Mouse (Mus musculus): ENCODE data around the gene H2-Oa. TPM values are rescaled to one million over a fixed set of nuclear protein-coding genes. Genes with fewer than 3 reads are reported as not detected.

H2-Oa gene
- 0.25 and 0.29 TPM in 2 replicates for polyA plus RNA-seq (2015; fragmentation: Nextera tagmentation; extraction: Ambion mirVana)

GRCm38 (mm10) chr17:34092197-34092875 is at the start of gene H2-Oa:
Gene H2-Oa (plus strand): TSS chr17:34092340.
- 45% methylated on average over 11 of the region's 11 CpGs for WGBS
- H3K4me1 ChIP-seq (replicated peaks; ENCODE audit: control insufficient read depth, insufficient read depth): no peaks in the 10 kb centered on the region
- H3K36me3 ChIP-seq (ENCODE audit: control insufficient read depth, insufficient read depth, low read length): no peaks in the 10 kb centered on the region
- TF ChIP-seq EP300 (optimal IDR thresholded peaks at IDR 0.05) (no peak), CTCF (IDR thresholded peaks at IDR 0.05; ENCODE audit: low read depth) (no peak)
- DNase-seq (ENCODE audit: low spot score): no peak
- no peak within 1 kb of the TSS for H3K4me3 ChIP-seq (ENCODE audit: low read depth, low read length)
- H3K9ac ChIP-seq (ENCODE audit: low read length): no peak within 1 kb of the TSS
- H3K27me3 ChIP-seq (ENCODE audit: control insufficient read depth, insufficient read depth, low read length): no peaks in the 10 kb centered on the region
- H3K4me2 ChIP-seq (replicated peaks; ENCODE audit: low read depth): no peak within 1 kb of the TSS
- no peak for ATAC-seq (ENCODE audit: low FRiP score, low TSS enrichment)
- H3K27ac ChIP-seq (replicated peaks): no peak within 1 kb of the TSS
- H3K9me3 ChIP-seq (ENCODE audit: control insufficient read depth, low read length): no peaks in the 10 kb centered on the region

GRCm38 (mm10) chr17:34045941-34046340 is 46.2 kb upstream of the H2-Oa start:
- Histone ChIP-seq H3K9ac (ENCODE audit: low read length) (no peak overlapping the region), H3K9me3 (ENCODE audit: control insufficient read depth, low read length) (no peaks in the 10 kb centered on the region), H3K27me3 (ENCODE audit: control insufficient read depth, insufficient read depth, low read length) (no peaks in the 10 kb centered on the region), H3K27ac (replicated peaks) (no peak overlapping the region), H3K4me2 (replicated peaks; ENCODE audit: low read depth) (no peak overlapping the region), H3K4me3 (ENCODE audit: low read depth, low read length) (no peak overlapping the region), H3K36me3 (ENCODE audit: control insufficient read depth, insufficient read depth, low read length) (no peaks in the 10 kb centered on the region), H3K4me1 (replicated peaks; ENCODE audit: control insufficient read depth, insufficient read depth) (no peaks in the 10 kb centered on the region)
- WGBS: 85% methylated on average over 14 of the region's 14 CpGs
- DNase-seq (ENCODE audit: low spot score) (no peak), ATAC-seq (ENCODE audit: low FRiP score, low TSS enrichment) (no peak)
- TF ChIP-seq EP300 (optimal IDR thresholded peaks at IDR 0.05) (no peak), CTCF (IDR thresholded peaks at IDR 0.05; ENCODE audit: low read depth) (no peak)

- H3K9me3 ChIP-seq (ENCODE audit: control insufficient read depth, low read length): no peaks in the 10 kb centered on the region
- no peak for ATAC-seq (ENCODE audit: low FRiP score, low TSS enrichment)
These were observed 44.6 kb upstream of the H2-Oa start for GRCm38 (mm10) chr17:34047404-34048050.

GRCm38 (mm10) chr17:34057224-34057623 is 34.9 kb upstream of the H2-Oa start:
- no peak for TF ChIP-seq CTCF (IDR thresholded peaks at IDR 0.05; ENCODE audit: low read depth)
- no peak for TF ChIP-seq EP300 (optimal IDR thresholded peaks at IDR 0.05)
- Histone ChIP-seq H3K4me3 (ENCODE audit: low read depth, low read length) (no peak overlapping the region), H3K4me2 (replicated peaks; ENCODE audit: low read depth) (no peak overlapping the region), H3K36me3 (ENCODE audit: control insufficient read depth, insufficient read depth, low read length) (no peaks in the 10 kb centered on the region), H3K4me1 (replicated peaks; ENCODE audit: control insufficient read depth, insufficient read depth) (no peaks in the 10 kb centered on the region), H3K9ac (ENCODE audit: low read length) (no peak overlapping the region), H3K27me3 (ENCODE audit: control insufficient read depth, insufficient read depth, low read length) (no peaks in the 10 kb centered on the region), H3K9me3 (ENCODE audit: control insufficient read depth, low read length) (no peaks in the 10 kb centered on the region), H3K27ac (replicated peaks) (no peak overlapping the region)
- DNase-seq (ENCODE audit: low spot score): no peak
- 61% methylated on average over 7 of the region's 7 CpGs for WGBS
- no peak for ATAC-seq (ENCODE audit: low FRiP score, low TSS enrichment)

More at GRCm38 (mm10) chr17:34047404-34048050, 44.6 kb upstream of the H2-Oa start:
- Histone ChIP-seq H3K4me2 (replicated peaks; ENCODE audit: low read depth) (no peak overlapping the region), H3K36me3 (ENCODE audit: control insufficient read depth, insufficient read depth, low read length) (no peaks in the 10 kb centered on the region), H3K4me1 (replicated peaks; ENCODE audit: control insufficient read depth, insufficient read depth) (no peaks in the 10 kb centered on the region), H3K27me3 (ENCODE audit: control insufficient read depth, insufficient read depth, low read length) (no peaks in the 10 kb centered on the region), H3K9ac (ENCODE audit: low read length) (no peak overlapping the region), H3K4me3 (ENCODE audit: low read depth, low read length) (no peak overlapping the region), H3K27ac (replicated peaks) (no peak overlapping the region)
- TF ChIP-seq CTCF (IDR thresholded peaks at IDR 0.05; ENCODE audit: low read depth) (no peak), EP300 (optimal IDR thresholded peaks at IDR 0.05) (no peak)
- no peak for DNase-seq (ENCODE audit: low spot score)
- WGBS: 90% methylated on average over 5 of the region's 5 CpGs

- DNase-seq (ENCODE audit: low spot score) (no peak), ATAC-seq (ENCODE audit: low FRiP score, low TSS enrichment) (no peak)
- Histone ChIP-seq H3K36me3 (ENCODE audit: control insufficient read depth, insufficient read depth, low read length) (no peaks in the 10 kb centered on the region), H3K4me3 (ENCODE audit: low read depth, low read length) (no peak overlapping the region), H3K4me2 (replicated peaks; ENCODE audit: low read depth) (no peak overlapping the region), H3K27me3 (ENCODE audit: control insufficient read depth, insufficient read depth, low read length) (no peaks in the 10 kb centered on the region), H3K4me1 (replicated peaks; ENCODE audit: control insufficient read depth, insufficient read depth) (no peaks in the 10 kb centered on the region), H3K9me3 (ENCODE audit: control insufficient read depth, low read length) (no peaks in the 10 kb centered on the region), H3K27ac (replicated peaks) (no peak overlapping the region), H3K9ac (ENCODE audit: low read length) (no peak overlapping the region)
- 45% methylated on average over 3 of the region's 3 CpGs for WGBS
- TF ChIP-seq EP300 (optimal IDR thresholded peaks at IDR 0.05) (no peak), CTCF (IDR thresholded peaks at IDR 0.05; ENCODE audit: low read depth) (no peak)
These were observed 23.3 kb upstream of the H2-Oa start for GRCm38 (mm10) chr17:34068864-34069263.

- Histone ChIP-seq H3K9me3 (ENCODE audit: control insufficient read depth, low read length) (no peaks in the 10 kb centered on the region), H3K9ac (ENCODE audit: low read length) (no peak overlapping the region), H3K27me3 (ENCODE audit: control insufficient read depth, insufficient read depth, low read length) (no peaks in the 10 kb centered on the region), H3K4me3 (ENCODE audit: low read depth, low read length) (no peak overlapping the region), H3K27ac (replicated peaks) (no peak overlapping the region), H3K4me2 (replicated peaks; ENCODE audit: low read depth) (no peak overlapping the region), H3K36me3 (ENCODE audit: control insufficient read depth, insufficient read depth, low read length) (no peaks in the 10 kb centered on the region), H3K4me1 (replicated peaks; ENCODE audit: control insufficient read depth, insufficient read depth) (no peaks in the 10 kb centered on the region)
- DNase-seq (ENCODE audit: low spot score): no peak
- no peak for ATAC-seq (ENCODE audit: low FRiP score, low TSS enrichment)
- TF ChIP-seq EP300 (optimal IDR thresholded peaks at IDR 0.05) (no peak), CTCF (IDR thresholded peaks at IDR 0.05; ENCODE audit: low read depth) (no peak)
- 65% methylated on average over 5 of the region's 5 CpGs for WGBS
These were observed 20.0 kb upstream of the H2-Oa start for GRCm38 (mm10) chr17:34072091-34072490.
